Mouse (Mus musculus): ENCODE data around the gene 1300017J02Rik.

- TF ChIP-seq EP300 (IDR thresholded peaks at IDR 0.05; ENCODE audit: low read depth in 1 of 2, low read length in 2 of 2) (no peak), CTCF (IDR thresholded peaks at IDR 0.05 in 2 of 3, conservative IDR thresholded peaks at IDR 0.05 in 1 of 3; ENCODE audit: control insufficient read depth in 1 of 3, insufficient read depth in 1 of 3, low read depth in 2 of 3, low read length in 3 of 3, poor library complexity in 1 of 3, severe bottlenecking in 1 of 3) (no peak), POLR2AphosphoS5 (IDR thresholded peaks at IDR 0.05; ENCODE audit: borderline replicate concordance, low read depth, low read length) (no peak)
These were observed 90.6 kb downstream of the 1300017J02Rik start for GRCm38 (mm10) chr9:103214281-103214680.
